Mouse (Mus musculus) megakaryocyte, adult 5-6 weeks (primary cell): ENCODE data around the gene Mup15. TPM values are rescaled to one million over a fixed set of nuclear protein-coding genes. Genes with fewer than 3 reads are reported as not detected.
"Not testable (repeated sequence)": the region's sequence is repeated elsewhere in the genome, so short reads cannot be mapped to it uniquely, and the experiment has no call there.

ENCODE experiments used
- ATAC-seq: 2 replicates; pipeline ENCODE4 v1.8.0; 2016; ENCODE audit warnings: mild to moderate bottlenecking, inconsistent platforms; ENCODE audit not compliant: poor library complexity, severe bottlenecking
- total RNA-seq, 2 experiments: library from RNA; stranded (forward) in 1 of 2; stranded (reverse) in 1 of 2; fragments of 153-499, 151-499 nt in 1 of 2; fragments of 221-1000, 200-1000 nt in 1 of 2; gene quantifications; 2 replicates each; pipeline versions ENCODE4 v1.2.3 to v1.2.4; 2015 to 2017

The Mup15 gene
- total RNA-seq (2015) = not detected in 2 replicates
- total RNA-seq (2017) = not detected in 2 replicates

DNA sequence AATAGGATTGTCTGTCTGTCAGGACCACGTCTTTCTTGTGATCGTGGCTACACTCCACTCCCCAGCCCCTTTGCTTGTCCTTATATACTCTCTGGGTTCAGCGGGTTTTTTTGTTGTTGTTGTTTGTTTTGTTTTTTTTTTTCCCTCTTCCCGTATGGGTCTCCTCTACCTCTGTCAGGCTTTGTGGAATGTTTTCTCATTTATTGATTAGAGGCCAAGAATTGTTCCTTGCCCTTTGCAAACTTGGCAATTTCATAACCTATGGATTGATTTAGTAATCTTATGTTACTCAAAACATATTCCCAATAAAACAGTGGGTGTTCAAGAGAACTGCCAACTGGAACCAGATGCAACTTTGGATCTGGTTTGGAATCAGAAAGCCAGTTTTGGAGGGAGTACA is at the start of gene Mup15:
TSS of gene Mup15 (minus strand) at position 101 of the 400 bp plus-strand sequence.
- not testable (repeated sequence) for ATAC-seq

Other genes starting within 250 kb of the Mup15 start
- gene Mup13, start 211.5 kb downstream of the Mup15 start, total RNA-seq (2015) = not detected in 2 replicates
- not detected in 2 replicates for gene Mup13, start 211.5 kb downstream of the Mup15 start, total RNA-seq (2017)
- not detected in 2 replicates for gene Mup14, start 135.7 kb downstream of the Mup15 start, total RNA-seq (2015)
- gene Mup14, start 135.7 kb downstream of the Mup15 start, total RNA-seq (2017) = not detected in 2 replicates
- not detected in 2 replicates for gene Mup16, start 79.8 kb upstream of the Mup15 start, total RNA-seq (2015)
- gene Mup16, start 79.8 kb upstream of the Mup15 start, total RNA-seq (2017) = not detected in 2 replicates
- gene Mup17, start 156.1 kb upstream of the Mup15 start, total RNA-seq (2015) = not detected in 2 replicates
- gene Mup17, start 156.1 kb upstream of the Mup15 start, total RNA-seq (2017) = not detected in 2 replicates
- not detected in 2 replicates for gene Mup18, start 234.4 kb upstream of the Mup15 start, total RNA-seq (2015)
- gene Mup18, start 234.4 kb upstream of the Mup15 start, total RNA-seq (2017) = not detected in 2 replicates